Mouse (Mus musculus) cortical plate, adult 2 months (tissue): Measurements from ENCODE around the gene Gm10100.

Experiments
- CTCF ChIP-seq: fragments of 200-500 bp; IDR thresholded peaks from 2 replicates; pipeline ENCODE4 v1.5.1; 2011; ENCODE audit warnings: mild to moderate bottlenecking, control low read depth, low read length; ENCODE audit not compliant: insufficient read depth; ENCODE audit errors: extremely low read depth
- POLR2A ChIP-seq: fragments of 200-500 bp; IDR thresholded peaks from 2 replicates; pipeline ENCODE4 v1.6.1; 2011; ENCODE audit warnings: mild to moderate bottlenecking, low read length, control low read depth; ENCODE audit not compliant: insufficient read depth; ENCODE audit errors: extremely low read depth

GRCm38 (mm10) chr10:77728280-77728679 lies 2.0 kb downstream of the Gm10100 start:
- TF ChIP-seq POLR2A (no peak), CTCF (0 out of 2 replicates have a peak, but pooled peaks have one; percentile 19)
